Mouse (Mus musculus) CH12.LX (cell line): ENCODE measurements at regions not wholly inside any gene's neighbourhood (a gene's known extent, or its start where the extent isn't known, plus 50 kb on each side); places are given as distances from the start of the nearest gene placed in this dataset.

Experiments used
- DNase-seq: peaks from one replicate; pipeline ENCODE4 v3.0.0-alpha.2; 2013; ENCODE audit errors: extremely low read depth
- H3K27ac ChIP-seq: 2 replicates; pipeline ENCODE4 v1.5.1; 2012; ENCODE audit warnings: low read depth, mild to moderate bottlenecking, control low read depth, moderate library complexity; ENCODE audit not compliant: insufficient read depth
- H3K27me3 ChIP-seq: replicated peaks from 2 replicates; pipeline ENCODE3; 2012; ENCODE audit warnings: inconsistent platforms
- H3K36me3 ChIP-seq, 2 experiments: replicated peaks in 1 of 2; 2 replicates each; pipeline versions ENCODE3 to v1.6.1; 2012; ENCODE audit warnings: inconsistent platforms in 1 of 2, low read length in 1 of 2, mild to moderate bottlenecking in 1 of 2, mixed read lengths in 1 of 2, moderate library complexity in 1 of 2; ENCODE audit not compliant: control insufficient read depth in 1 of 2, insufficient read depth in 1 of 2
- H3K4me1 ChIP-seq, 2 experiments: 2 replicates each; pipeline ENCODE4 v1.6.1; 2012; ENCODE audit warnings: inconsistent platforms in 1 of 2, moderate library complexity in 1 of 2; ENCODE audit not compliant: insufficient read depth in 2 of 2, control insufficient read depth in 1 of 2
- H3K4me2 ChIP-seq: 2 replicates; pipeline ENCODE4 v1.6.1; 2012; ENCODE audit warnings: low read depth, mild to moderate bottlenecking, control low read depth; ENCODE audit not compliant: poor library complexity, insufficient read depth, severe bottlenecking
- H3K4me3 ChIP-seq, 3 experiments: fragments of 150-350 bp in 1 of 3; sonication (generic) in 1 of 3; replicated peaks in 1 of 3; 2 replicates each; pipeline versions ENCODE3 to v1.5.1; 2011 to 2012; ENCODE audit warnings: low read depth in 2 of 3, low read length in 2 of 3, mild to moderate bottlenecking in 2 of 3, moderate library complexity in 2 of 3, control low read depth in 1 of 3, improper control_type of control experiment in 1 of 3, inconsistent platforms in 1 of 3, mixed read lengths in 1 of 3; ENCODE audit not compliant: poor library complexity in 1 of 3
- H3K79me2 ChIP-seq: replicated peaks from 2 replicates; pipeline ENCODE4 v1.6.1; 2012; ENCODE audit warnings: mild to moderate bottlenecking, moderate library complexity; ENCODE audit not compliant: control insufficient read depth, poor library complexity, insufficient read depth, severe bottlenecking; ENCODE audit errors: extremely low read depth
- H3K9ac ChIP-seq: 2 replicates; pipeline ENCODE4 v1.6.1; 2012; ENCODE audit warnings: low read depth, mild to moderate bottlenecking, control low read depth, moderate library complexity; ENCODE audit not compliant: insufficient read depth
- H3K9me3 ChIP-seq: replicated peaks from 2 replicates; pipeline ENCODE3; 2012; ENCODE audit warnings: low read length, inconsistent platforms, mixed read lengths
- BHLHE40 ChIP-seq: IDR thresholded peaks from 2 replicates; pipeline ENCODE4 v1.6.1; 2011; ENCODE audit warnings: mild to moderate bottlenecking, low read depth, low read length, improper control_type of control experiment
- CHD2 ChIP-seq: IDR thresholded peaks from 2 replicates; pipeline ENCODE4 v1.6.1; 2011; ENCODE audit warnings: low read length, improper control_type of control experiment
- CTCF ChIP-seq, 2 experiments: IDR thresholded peaks in 1 of 2; conservative IDR thresholded peaks in 1 of 2; 2 replicates each; pipeline ENCODE4 v1.5.1; 2011 to 2012; ENCODE audit warnings: low read depth in 2 of 2, low read length in 2 of 2, improper control_type of control experiment in 1 of 2, inconsistent platforms in 1 of 2, mild to moderate bottlenecking in 1 of 2, moderate library complexity in 1 of 2
- ETS1 ChIP-seq: conservative IDR thresholded peaks from 2 replicates; pipeline ENCODE4 v1.6.1; 2012; ENCODE audit warnings: low read depth, mild to moderate bottlenecking, inconsistent platforms, low read length, improper control_type of control experiment, moderate library complexity
- KAT2A ChIP-seq: IDR thresholded peaks from 2 replicates; pipeline ENCODE4 v1.6.1; 2012; ENCODE audit warnings: low read length, improper control_type of control experiment, inconsistent platforms; ENCODE audit not compliant: insufficient replicate concordance
- MAX ChIP-seq: IDR thresholded peaks from 2 replicates; pipeline ENCODE4 v1.6.1; 2011; ENCODE audit warnings: low read length, improper control_type of control experiment
- MYC ChIP-seq: IDR thresholded peaks from 2 replicates; pipeline ENCODE4 v1.6.1; 2011; ENCODE audit warnings: low read depth, mild to moderate bottlenecking, improper control_type of control experiment, low read length
- NELFE ChIP-seq: IDR thresholded peaks from 2 replicates; pipeline ENCODE4 v1.6.1; 2011; ENCODE audit warnings: low read depth, low read length, improper control_type of control experiment
- SIN3A ChIP-seq: IDR thresholded peaks from 2 replicates; pipeline ENCODE4 v1.6.1; 2012; ENCODE audit warnings: low read length, improper control_type of control experiment, inconsistent platforms
- USF1 ChIP-seq: IDR thresholded peaks from 2 replicates; pipeline ENCODE4 v1.6.1; 2014; ENCODE audit warnings: low read depth, mild to moderate bottlenecking, inconsistent platforms, low read length, improper control_type of control experiment
- ZC3H11A ChIP-seq: IDR thresholded peaks from 2 replicates; pipeline ENCODE4 v1.6.1; 2012; ENCODE audit warnings: low read depth, mild to moderate bottlenecking, inconsistent platforms, low read length, improper control_type of control experiment
- dilution Hi-C: fragments of 300-500 bp; cut with MboI; formaldehyde crosslinking; loops from 2 replicates; pipeline ENCODE4 v1.14.3; 2020; ENCODE audit warnings: low sequenced_read_pairs; ENCODE audit not compliant: extremely low pct_unique_long_range_greater_than_20kb, extremely low pct_ligation_motif_present
- in situ Hi-C: fragments of 300-500 bp; cut with MboI; formaldehyde crosslinking; loops from 3 replicates; pipeline ENCODE4 v1.14.3; 2019; ENCODE audit warnings: low sequenced_read_pairs, low pct_ligation_motif_present, low pct_unique_long_range_greater_than_20kb, mixed read lengths

DNA sequence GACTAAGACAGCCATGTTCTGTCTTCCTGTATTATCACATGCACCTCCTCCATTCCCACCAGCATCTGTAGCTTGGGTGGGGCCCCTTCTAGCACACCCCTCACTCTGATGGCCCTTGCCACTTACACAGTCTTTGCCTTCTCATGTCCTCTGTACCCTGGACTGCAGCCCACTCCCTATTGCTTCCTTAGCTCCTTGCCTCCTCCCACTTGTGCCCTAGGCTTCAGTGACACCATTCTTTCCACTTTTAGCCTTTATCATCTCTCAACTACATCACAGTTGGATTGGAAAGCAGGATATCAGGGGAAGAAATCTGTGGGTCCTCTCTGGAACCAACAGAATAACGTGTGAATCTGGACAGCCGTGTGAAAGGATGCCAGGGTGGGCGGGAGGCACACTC, 100.4 kb upstream of the Cops8 start:
- Histone ChIP-seq H3K27me3 (no peaks in the 10 kb centered on the region), H3K9ac (no peak overlapping the region), H3K4me1 (peaks cover 2 to 23% of the 10 kb centered on the region in 2 experiments; a peak in 2 of 4 replicates), H3K79me2 (no peaks in the 10 kb centered on the region), H3K36me3 (no peaks in the 10 kb centered on the region), H3K4me3 (no peak overlapping the region), H3K27ac (no peak overlapping the region), H3K4me2 (no peak overlapping the region), H3K9me3 (peaks cover 14% of the 10 kb centered on the region)
- in situ Hi-C loops: no loop called here
- DNase-seq: no peak
- TF ChIP-seq MAX: no peak
- dilution Hi-C loops: no loop called here

DNA sequence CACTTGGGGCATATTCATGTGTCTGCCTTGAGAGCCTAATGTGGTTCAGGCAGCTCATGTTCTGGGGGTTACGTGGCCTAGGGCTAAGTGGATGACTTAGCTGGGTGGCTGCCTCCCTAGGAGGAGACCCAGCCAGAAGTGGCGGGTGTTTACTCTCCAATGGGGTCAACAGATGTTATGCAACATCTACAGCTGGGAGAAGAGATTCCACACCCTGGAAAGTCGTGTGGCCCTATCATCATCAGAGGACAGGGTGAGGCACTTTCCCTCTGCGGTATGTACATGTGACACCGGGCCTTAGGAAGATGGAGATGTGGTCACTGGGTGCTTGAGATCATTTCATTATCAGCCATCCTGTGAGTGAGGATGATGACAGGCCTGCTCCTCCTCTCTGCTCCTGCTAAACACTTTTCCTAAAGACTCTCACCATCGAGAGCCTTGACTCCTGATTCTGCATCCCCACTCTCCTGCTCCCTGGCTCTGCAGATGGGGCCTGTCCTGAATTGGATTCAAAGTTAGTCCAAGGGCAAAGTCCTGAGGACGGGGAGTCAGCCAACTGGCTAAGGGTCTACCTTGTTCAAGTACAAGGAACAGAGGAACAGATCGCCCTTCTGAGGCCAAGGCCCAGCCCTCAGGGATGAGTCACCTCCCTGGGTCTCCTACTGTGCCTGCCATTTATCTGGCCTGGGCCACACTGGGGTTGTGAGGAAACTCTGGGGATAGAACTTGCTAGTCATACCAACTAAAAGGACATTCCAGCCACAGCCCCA, 99.8 kb upstream of the Cops8 start:
- dilution Hi-C loops (no loop called here), in situ Hi-C loops (no loop called here)
- TF ChIP-seq MYC: no peak
- no peak for TF ChIP-seq CHD2
- TF ChIP-seq CTCF (conservative IDR thresholded peaks at IDR 0.05 in 1 of 2, IDR thresholded peaks at IDR 0.05 in 1 of 2; ENCODE audit: low read depth in 2 of 2, low read length in 2 of 2): no peak
- no peak overlapping the region for H3K27ac ChIP-seq
- DNase-seq: no peak
- peaks cover 8% of the 10 kb centered on the region for H3K9me3 ChIP-seq
- H3K79me2 ChIP-seq: no peaks in the 10 kb centered on the region
- no peaks in the 10 kb centered on the region for H3K27me3 ChIP-seq
- no peak overlapping the region for H3K4me2 ChIP-seq
- H3K36me3 ChIP-seq: no peaks in the 10 kb centered on the region
- peaks cover 2 to 23% of the 10 kb centered on the region in 2 experiments; a peak in 2 of 4 replicates for H3K4me1 ChIP-seq
- H3K9ac ChIP-seq: no peak overlapping the region
- no peak overlapping the region for H3K4me3 ChIP-seq

DNA sequence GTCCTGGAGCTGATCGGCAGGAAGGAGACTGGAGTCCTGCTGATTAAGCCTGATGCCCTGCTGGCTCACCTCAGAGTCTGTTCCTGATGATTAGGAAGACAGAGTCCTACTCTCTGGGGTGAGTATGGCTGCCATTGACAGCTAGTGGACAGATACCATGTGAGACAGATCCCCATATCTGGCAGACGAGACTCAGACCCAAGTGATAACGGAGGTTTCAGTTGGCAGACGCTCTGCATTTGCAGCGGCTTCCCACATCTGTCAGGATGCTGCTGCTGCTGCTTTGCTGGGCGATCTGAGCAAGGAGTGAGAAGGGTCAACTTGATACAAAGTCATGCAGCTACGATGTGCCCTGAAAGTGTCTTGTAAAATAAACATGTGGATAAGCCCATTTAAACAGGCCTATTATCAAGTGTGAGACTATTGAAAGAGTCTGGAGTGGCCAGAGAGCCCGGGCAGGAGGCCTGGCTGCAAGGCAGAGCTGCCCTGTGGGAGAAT, 98.1 kb upstream of the Cops8 start:
- in situ Hi-C loops: no loop called here
- Histone ChIP-seq H3K9me3 (peaks cover 5% of the 10 kb centered on the region), H3K4me2 (no peak overlapping the region), H3K36me3 (no peaks in the 10 kb centered on the region), H3K9ac (no peak overlapping the region), H3K4me3 (no peak overlapping the region), H3K27ac (no peak overlapping the region), H3K27me3 (no peaks in the 10 kb centered on the region), H3K4me1 (peaks cover 2 to 23% of the 10 kb centered on the region in 2 experiments; a peak in 2 of 4 replicates), H3K79me2 (no peaks in the 10 kb centered on the region)
- TF ChIP-seq BHLHE40 (no peak), ZC3H11A (no peak), CHD2 (no peak), MYC (no peak), NELFE (no peak), KAT2A (no peak), USF1 (no peak), ETS1 (no peak), SIN3A (no peak)
- no peak for DNase-seq
- dilution Hi-C loops: no loop called here
